Mouse (Mus musculus): ENCODE measurements at regions not wholly inside any gene's neighbourhood (a gene's known extent, or its start where the extent isn't known, plus 50 kb on each side); places are given as distances from the start of the nearest gene placed in this dataset.

GRCm38 (mm10) chr15:28948245-28948644 is 744.7 kb downstream of the Dnah5 start:
- Histone ChIP-seq H3K9ac (replicated peaks) (no peak overlapping the region), H3K36me3 (replicated peaks; ENCODE audit: control insufficient read depth, insufficient read depth, low read depth) (no peaks in the 10 kb centered on the region), H3K27me3 (ENCODE audit: control insufficient read depth, insufficient read depth, low read length) (no peaks in the 10 kb centered on the region), H3K4me1 (replicated peaks; ENCODE audit: control insufficient read depth in 2 of 2, insufficient read depth in 2 of 2, low read length in 1 of 2) (no peaks in the 10 kb centered on the region), H3K4me2 (ENCODE audit: low read depth) (no peak overlapping the region), H3K27ac (no peak overlapping the region), H3K9me3 (ENCODE audit: control insufficient read depth, low read length) (no peaks in the 10 kb centered on the region), H3K4me3 (ENCODE audit: insufficient read depth in 1 of 2, low read depth in 2 of 2, low read length in 2 of 2) (no peak overlapping the region)
- WGBS (ENCODE audit: insufficient replicate concordance): 57% methylated on average over 1 of the region's 1 CpGs
- TF ChIP-seq CTCF (IDR thresholded peaks at IDR 0.05; ENCODE audit: low read depth): no peak
- TF ChIP-seq EP300 (IDR thresholded peaks at IDR 0.05; ENCODE audit: low read depth): no peak
- ATAC-seq (ENCODE audit: insufficient read depth) (no peak), DNase-seq (ENCODE audit: low read depth in 3 of 3, low spot score in 3 of 3) (no peak)

All from liver, embryonic 14.5 days (tissue).